Mouse (Mus musculus): ENCODE measurements around the gene Zfpl1.

The Zfpl1 gene

DNA sequence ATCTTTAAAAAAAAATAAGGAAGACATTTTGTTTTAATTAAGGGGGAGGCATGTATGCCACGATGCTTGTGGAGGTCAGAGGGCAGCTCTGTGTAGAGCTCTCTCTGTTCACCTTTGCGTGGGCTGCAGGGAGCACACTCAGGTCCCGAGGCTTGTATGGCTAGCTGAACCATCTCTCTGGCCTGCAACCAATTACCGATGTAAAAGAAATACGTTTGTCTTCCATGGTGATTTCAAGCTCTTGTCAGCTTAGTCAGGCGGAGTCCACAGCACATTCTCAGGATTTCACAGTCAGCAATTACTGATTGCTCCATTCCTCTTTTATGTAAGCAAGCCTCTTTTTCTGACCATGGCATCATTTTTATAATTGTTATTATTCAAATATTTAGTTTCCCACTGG is 16.4 kb upstream of the Zfpl1 start:
- no peak for DNase-seq (ENCODE audit: low read depth, low spot score)

DNA sequence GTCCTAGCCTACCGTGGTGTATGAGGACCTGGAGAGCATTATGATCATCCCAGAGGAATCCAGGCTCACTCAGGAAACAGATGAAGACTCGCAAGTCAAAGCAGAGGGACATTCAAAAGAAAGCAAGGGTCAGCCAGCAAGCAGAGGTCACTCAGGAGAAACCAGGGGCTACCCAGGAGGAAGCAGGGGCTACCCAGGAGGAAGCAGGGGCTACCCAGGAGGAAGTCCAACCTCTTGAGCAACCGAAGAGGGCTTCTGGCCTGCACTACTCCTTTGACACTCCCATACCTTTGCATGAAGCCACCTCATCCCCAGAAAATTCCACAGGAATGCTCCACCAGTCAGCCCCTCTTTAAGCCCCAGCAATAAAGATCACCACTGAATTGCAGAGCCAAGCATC is 13.1 kb upstream of the Zfpl1 start:
- DNase-seq (ENCODE audit: low read depth, low spot score): no peak

DNA sequence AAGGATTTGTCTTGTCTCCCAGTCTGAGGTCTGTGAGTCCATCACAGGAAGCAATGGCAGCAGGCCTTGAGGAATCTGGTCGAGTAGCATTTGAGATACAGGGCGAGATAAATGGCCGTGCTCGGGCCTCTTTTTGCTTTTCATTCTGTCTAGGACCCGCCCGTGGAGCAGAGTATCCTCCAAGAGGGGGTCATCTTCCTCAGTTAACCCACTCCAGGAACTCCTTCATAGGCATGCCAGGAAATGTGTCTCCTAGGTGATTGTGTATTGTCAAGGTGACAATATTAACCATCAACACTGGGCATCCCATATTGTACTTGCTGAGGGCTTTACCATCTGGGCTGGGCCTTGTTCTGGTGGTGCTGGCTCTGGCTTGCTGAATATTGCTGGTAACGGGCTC is 9.4 kb upstream of the Zfpl1 start, which contains the start of gene AC131692.1:
AC131692.1 (plus strand) TSS at position 301 of the 400 bp plus-strand sequence.
- DNase-seq (ENCODE audit: low read depth, low spot score): no peak

DNA sequence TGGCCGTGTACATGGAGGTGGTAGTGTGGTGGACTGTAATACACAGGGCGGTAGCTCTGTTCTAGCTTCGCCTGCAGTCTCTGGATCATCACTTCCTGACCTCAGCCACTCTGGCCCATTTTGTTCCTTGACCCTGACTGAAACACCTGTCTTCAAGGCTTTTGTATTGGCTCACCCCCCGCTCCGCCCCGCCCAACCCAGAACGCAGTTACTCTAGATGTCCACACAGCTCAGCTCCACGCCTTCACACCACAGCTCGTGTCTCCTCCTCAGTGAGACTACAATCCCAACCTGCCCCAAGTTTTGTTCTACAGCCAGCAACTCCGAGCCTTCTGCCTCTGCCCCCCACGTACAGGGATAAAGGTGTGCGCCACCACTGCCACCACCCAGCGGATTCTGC is 4.1 kb upstream of the Zfpl1 start:
- DNase-seq (ENCODE audit: low read depth, low spot score): no peak

DNA sequence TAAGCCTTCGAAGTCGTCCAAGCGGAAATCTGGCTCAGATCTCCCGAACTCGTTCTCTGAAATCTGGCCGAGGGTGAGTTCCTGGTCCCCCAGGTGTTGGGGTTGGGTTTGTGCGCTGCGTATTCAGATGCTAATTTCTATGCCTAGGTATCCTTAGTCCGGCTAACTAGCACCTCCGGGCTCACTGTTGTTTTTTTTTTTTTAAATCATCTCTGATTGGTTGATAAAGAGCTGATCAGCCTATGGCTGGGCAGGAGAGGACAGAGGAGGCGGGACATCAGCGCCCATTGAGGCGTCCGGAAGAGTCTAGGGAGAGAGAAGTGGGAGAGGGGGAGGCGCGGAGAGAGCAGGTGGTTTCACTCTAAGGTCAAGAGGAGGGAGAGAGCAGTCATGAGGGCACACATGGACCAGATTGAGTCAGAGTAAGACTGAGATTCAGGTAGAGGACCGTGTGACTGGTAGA is 692 bp upstream of the Zfpl1 start:
- peak; percentile 79 for DNase-seq (ENCODE audit: low read depth, low spot score)

DNA sequence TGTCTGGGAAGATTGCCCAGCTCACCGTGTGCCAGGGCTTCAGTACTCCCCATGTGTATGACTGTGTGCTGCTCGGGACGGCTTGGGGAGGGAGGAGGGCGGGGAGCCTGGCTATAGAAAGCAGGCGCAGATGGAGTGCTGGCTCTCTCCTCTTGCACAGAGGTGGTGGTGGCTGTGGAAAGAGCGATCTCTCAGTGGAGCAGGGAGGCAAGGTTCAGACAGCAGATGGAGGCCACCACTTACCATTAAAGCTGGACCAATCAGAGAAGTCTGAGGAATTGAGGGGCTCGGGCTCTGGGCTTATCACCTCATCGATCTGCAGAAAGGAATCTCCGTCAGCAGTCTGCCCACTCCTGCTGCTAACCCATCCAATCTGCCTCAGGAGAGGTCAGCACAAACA is 2.6 kb downstream of the Zfpl1 start, which contains the start of gene Gm28374:
Gm28374 (minus strand) TSS at position 101 of the 400 bp plus-strand sequence.
- no peak for DNase-seq (ENCODE audit: low read depth, low spot score)

DNA sequence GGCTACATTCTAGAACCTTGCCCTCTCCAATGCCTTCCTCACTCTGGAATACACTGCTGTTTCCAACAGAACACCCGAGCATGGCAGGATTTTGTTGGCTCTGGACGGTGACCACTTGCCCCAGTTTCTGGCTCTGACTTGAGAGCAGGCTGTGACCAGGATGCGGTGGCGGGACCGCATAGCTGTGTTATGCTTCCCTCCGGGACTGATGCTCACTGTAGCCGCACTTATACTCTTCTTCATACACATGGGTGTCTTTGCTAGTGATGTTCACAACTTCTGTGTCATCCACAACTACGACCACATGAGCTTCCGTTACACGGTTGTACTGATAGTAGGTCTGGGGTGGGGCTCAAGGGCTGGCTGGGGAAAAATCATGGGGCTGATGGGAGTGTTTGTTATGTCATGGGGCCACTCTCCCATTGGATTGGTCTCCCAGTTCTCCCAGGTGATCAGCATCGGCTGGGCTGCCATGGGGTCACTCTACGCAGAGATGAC is 4.7 kb downstream of the Zfpl1 start, which contains the start of gene Tmem262:
Tmem262 (plus strand) TSS at position 51 of the 498 bp plus-strand sequence.
- DNase-seq (ENCODE audit: low read depth, low spot score): no peak

DNA sequence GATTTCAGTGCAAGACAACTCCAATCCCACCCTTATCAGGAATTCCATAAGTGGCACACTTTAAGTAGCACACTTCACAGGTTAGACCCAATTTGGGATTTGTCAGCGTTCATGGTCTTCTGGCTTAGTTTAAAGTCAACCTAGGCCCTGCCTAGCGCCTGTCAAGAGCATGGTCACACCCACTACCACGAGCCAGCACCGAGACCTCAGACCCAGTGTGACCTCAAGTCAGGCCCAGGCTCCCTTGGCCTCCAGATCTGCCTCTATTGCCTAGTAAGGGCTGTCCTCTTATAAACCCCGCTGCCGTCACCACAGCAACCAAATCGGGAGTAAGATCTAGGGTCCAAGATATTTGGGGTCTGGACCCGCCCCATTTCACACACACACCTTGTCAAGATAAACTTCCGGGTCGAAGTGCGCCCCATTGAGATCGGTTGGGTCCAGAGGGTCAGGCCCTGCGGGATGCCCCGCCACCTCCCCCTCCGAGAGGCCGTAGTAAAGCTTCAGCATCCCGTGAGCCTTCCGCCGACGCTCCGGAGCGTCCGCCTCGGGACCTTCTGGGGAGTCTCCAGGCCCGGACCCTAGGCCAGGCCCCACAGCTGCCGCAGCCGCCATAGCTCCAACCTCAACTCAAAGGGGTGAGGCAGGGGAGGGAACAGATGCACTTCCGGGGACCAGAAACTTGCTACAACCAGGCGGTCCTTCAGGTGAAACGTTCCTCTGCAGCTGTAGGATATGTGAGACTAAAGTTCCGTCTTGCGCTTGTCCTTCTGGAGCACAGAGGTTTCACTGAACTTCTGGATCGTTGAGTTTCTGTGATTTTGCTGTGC is 8.0 kb downstream of the Zfpl1 start, which contains the start of gene Vps51:
Vps51 (minus strand) TSS at position 668 of the 830 bp plus-strand sequence.
- DNase-seq (ENCODE audit: low read depth, low spot score): peak; percentile 87

DNA sequence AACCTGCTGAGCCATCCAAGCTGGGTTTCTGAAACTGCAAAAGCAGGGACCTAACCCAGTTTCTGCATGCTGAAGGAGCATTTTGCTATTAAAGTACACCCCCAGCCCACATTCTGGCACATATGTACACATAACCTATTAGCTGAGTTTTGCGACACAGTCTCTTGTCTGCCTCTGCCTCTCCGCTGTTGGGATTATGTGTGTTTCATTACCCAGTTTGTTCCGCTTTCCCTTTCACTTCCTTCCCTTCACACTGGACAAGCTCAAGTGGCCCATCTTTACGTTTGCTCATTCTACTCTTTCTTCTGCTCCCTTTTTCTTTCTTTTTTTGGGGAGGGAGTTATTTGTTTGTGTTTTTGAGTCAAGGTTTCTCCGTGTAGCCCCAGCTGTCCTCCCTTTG is 10.9 kb downstream of the Zfpl1 start:
- no peak for DNase-seq (ENCODE audit: low read depth, low spot score)

DNA sequence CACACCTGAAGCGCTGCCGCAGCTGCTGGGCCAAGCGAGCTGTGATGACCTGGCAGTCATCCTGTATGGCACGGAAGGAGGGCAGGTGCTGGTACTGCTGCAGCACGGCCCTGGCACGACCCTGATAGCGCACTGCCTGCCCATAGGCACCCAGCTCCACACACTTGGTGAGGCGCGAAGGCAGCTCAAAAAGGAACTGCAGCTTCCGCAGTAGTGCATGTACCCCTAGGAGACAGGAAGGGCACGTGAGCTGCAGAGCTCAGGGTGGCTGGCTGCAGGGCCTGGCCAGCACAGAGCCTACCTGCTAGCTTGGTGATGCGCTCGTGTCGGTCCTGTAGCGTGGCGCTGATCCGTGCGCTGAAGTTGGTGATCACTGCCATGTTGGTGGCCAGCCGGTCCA is 13.5 kb downstream of the Zfpl1 start:
- no peak for DNase-seq (ENCODE audit: low read depth, low spot score)

DNA sequence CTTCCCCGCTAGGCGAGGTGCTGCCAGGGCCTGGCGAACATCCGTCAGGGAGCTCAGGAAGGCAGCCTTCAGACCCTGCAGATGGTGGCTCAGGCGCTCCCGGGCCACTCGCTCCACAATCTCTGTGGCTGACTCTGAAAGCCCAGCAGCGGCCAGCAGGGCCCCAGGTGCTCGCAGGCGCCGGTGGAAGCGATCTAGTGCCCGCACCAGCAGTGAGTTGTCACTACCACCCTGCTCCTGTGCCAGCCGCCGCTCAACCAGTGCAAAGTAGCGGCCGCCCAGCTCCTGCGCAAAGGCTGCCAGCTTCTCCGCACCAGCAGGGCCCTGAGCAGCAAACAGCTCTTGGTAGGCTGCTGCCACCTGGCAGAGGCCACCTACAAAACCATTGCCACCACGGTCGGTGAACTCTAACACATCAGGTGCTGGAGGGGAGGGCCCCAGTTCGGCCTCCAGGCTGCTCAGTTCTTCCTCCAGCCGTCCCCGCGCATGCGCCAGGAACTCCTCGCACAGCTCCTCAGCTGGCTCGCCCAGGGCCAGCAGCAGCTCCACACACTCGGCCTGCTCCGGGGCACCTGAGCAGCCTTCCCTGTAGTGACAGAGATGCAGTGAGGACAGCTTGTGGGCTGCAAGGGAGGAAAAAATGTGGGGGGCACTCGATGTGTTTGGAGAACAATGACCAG is 14.0 kb downstream of the Zfpl1 start:
- no peak for DNase-seq (ENCODE audit: low read depth, low spot score)

DNA sequence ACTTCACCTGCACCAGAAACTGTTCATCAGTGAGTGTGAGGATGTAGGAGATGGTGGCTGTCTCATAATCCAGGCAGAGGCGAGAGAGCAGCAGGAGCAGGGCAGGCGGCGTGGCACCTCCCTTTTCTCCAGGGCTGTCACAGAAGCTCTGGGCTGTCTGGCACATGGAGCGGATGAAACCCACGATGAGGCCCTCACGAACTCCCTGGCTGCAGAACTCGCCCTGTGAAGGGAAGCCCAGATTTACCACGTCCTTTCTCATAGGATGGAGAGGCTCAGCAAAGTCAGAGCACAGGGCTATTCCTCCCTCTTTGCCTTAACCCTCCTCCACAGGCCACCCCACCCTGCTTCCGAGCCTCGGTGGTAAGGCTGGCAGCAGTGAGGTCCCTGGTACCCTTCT is 14.9 kb downstream of the Zfpl1 start:
- DNase-seq (ENCODE audit: low read depth, low spot score): no peak

DNA sequence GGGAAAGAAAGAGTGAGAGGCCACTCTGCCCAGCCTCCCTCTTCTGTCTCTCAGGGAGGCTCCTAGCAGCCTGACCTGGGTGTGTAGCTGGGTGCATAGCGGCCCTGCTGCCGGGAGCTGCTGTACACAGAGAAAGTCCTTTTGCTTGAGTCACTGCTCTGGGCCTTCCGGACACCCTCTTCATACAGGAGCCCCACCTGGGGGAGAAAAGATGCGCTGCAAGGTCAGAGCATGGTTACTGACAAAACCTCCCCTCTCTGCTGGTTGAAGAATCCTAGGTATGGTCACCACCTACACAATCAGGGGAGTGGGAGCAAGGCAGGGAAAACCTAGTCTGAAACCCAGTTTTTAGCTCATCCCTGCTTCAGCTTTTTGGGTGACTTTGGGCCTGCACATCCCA is 15.8 kb downstream of the Zfpl1 start:
- no peak for DNase-seq (ENCODE audit: low read depth, low spot score)

DNA sequence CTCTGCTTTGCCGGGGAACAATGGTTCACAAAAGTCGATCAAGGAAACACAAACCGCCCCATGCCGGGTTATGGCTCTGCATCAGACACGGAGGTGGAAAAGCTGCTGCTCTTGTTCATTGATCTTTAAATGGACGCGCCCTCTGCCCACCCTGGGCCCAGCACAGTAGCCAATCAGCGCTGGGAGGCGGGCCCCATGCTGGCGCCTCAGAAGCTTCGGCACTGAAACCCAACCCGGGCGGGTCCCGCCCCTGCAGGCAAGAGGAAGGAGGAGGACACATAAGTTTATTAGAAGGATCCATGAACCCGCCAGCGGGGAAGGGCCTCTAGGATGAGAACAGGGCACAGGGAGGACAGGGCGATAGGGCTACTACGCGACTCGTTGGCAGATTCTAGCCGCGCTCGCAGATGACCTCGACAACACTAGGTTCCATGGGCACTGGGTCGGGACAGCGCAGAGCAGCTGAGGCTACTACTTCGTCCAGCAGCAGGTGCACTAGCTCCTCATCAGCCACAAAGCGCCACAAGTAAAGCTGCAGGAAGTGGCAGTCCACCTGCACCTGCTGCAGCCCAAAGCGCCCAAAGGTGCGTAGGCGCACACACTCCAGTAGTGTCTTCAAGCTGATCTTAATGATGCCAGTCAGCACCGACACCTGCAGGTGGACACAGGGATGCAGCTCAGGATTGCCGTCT is 16.9 kb downstream of the Zfpl1 start, which contains the start of gene Tm7sf2:
Tm7sf2 (minus strand) TSS at position 650 of the 692 bp plus-strand sequence.
- peak; percentile 86 for DNase-seq (ENCODE audit: low read depth, low spot score)

DNA sequence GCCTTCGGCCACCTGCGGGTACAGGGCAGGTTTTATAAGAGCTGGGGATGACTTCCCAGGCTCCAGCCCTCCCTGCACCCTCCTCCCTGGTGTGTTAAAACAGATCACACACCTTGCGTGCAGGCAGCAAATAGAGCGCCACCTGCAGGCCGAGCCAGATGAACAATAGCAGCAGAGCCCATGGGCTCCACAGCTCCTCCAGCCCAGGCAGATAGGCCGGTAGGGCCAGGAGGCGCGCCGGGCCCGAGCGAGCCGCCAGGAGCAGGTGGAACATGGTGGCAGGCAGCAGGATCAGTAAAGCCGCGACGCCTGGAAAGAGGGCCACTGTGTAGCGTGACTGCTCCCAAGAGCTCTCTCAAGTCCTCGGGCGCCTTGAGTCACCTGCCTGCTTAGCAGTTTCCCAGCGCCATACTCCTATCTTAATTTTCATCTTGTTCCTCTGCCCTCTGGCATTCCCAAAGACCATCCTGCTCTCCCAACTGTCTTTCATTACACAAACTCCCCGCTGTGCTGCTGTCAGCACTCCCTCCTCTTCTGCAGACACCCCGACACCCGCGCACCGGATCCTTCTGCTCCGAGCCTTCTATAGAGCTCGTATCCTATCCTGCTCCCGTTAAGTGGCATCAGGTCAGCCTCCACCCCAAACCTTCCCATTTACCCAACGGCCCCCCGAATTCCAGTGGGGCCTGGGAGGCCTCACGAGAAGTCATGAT is 17.6 kb downstream of the Zfpl1 start:
- DNase-seq (ENCODE audit: low read depth, low spot score): peak; percentile 85

DNA sequence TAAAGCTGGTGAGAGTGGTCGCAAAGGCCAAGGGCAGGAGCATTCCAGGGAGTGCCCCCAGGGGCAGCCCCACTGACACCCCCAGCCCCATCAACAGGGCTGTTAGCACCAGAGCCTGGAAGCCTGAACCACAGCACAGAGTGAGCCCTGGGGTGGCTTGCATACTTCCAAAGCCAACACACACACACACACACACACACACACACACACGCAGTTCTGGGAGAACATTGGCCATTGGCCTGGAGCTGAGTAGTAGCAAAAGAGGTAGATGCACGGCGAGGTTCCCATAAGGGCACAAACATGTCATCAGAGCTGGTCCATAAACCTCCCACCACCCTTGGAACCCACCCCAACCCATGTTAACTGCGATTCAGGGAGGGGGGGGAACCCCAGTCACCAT is 18.2 kb downstream of the Zfpl1 start:
- no peak for DNase-seq (ENCODE audit: low read depth, low spot score)

DNA sequence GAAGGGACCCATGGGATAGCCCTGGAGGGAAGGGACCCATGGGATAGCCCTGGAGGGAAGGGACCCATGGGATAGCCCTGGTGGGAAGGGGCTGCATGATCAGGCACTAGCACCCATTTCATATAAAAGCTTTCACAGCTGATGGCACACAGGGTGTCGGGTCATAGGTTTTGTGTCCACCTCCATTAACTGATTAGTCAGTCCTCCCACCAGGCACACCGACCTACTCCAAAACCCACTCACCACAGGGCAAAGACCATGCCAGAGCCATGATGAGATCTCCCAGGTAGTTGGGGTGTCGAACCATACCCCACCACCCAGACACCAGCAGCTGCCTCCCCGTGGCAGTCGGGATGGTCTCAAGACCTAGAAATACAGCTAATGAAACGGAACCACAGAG is 21.7 kb downstream of the Zfpl1 start:
- DNase-seq (ENCODE audit: low read depth, low spot score): no peak

DNA sequence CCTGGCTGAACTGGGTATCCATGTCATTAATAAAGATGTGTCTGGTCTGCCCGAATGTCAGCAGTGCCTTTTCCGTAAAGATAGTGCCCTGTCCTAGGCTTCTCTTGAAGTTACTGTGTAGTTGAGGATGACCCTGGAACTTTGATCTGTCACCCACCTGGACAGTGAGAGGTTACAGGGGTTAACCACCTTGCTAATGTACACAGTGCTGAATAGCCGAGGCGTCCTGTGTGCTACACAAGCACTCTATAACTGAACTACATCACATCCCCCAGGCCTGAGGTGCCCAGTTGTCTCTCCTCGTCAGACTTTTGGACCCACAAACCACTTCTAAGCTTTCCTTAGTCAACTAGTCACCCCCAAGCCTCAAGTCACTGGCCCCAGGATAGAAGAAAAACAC is 22.3 kb downstream of the Zfpl1 start:
- DNase-seq (ENCODE audit: low read depth, low spot score): no peak

DNA sequence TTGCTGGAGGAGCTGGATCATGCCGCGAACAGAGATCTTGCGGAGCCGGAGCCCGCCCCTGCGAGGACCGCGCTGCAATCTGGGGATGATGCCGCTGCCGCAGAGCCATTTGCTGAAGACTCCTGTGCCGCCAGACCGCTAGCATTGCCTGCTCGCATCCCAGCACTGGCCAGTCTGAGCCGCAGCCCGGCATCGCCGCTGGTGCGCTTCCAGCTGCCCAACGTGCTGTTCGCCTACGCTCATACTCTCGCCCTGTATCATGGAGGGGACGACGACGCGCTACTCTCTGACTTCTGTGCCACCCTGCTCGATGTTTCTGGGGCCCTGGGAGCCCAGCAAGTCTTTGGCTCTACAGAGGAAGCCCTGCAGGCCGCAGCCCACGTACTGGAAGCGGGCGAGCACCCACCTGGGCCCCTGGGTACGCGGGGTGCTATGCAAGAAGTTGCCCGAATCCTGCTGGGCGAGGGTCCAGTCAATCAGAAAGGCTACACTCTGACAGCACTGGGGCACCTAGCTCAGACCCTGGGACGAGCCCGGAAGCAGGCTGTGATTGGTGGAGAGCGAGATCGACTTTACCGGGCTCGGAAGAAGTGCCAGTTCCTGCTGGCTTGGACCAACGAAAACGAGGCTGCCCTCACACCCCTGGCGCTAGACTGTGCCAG is 23.0 kb downstream of the Zfpl1 start:
- DNase-seq (ENCODE audit: low read depth, low spot score): no peak

DNA sequence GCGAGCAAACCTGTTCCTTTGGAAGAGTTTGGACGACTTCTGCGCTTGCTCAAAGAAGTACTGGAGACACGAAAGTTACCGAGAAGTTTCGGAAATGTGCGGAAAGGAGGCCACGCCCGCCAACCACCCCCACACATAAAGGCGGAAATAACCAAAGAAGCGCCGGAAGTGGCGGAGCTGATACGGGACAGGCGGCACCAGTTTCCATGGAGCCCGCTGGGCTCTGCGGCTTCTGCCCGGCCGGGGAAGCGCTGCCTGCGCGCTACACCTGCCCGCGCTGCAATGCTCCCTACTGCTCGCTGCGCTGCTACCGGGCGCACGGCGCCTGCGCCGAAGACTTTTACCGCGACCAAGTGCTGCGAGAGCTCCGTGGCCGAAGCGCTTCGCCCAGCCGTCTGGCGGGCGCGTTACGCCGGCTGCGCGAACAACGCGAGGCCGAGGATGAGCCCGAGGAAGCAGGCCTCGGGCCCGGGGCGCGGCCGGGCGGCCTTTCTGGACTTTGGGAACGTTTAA is 23.7 kb downstream of the Zfpl1 start, which contains the start of gene Znhit2:
Znhit2 (plus strand) TSS at position 172 of the 513 bp plus-strand sequence.
- peak; percentile 92 for DNase-seq (ENCODE audit: low read depth, low spot score)
